Mouse (Mus musculus) hindbrain, postnatal 0 days (tissue): Measurements from ENCODE around the gene Dhx34. TPM values are rescaled to one million over a fixed set of nuclear protein-coding genes. Genes with fewer than 3 reads are reported as not detected.

Experiments used
- ATAC-seq: fragments of 200-750 bp; cut with Nextera tagmentation; 2 replicates; pipeline ENCODE4 v1.8.0; 2017; ENCODE audit warnings: mild to moderate bottlenecking, moderate TSS enrichment, moderate library complexity
- DNase-seq: peaks from one replicate; pipeline ENCODE4 v3.0.0-alpha.2; 2015; ENCODE audit warnings: low spot score
- H3K27ac ChIP-seq: fragments of 300-500 bp; sonication (generic); 2 replicates; pipeline ENCODE4 v1.5.1; 2014; ENCODE audit warnings: mild to moderate bottlenecking
- H3K27me3 ChIP-seq: fragments of 300-500 bp; sonication (generic); 2 replicates; pipeline ENCODE4 v1.6.1; 2014; ENCODE audit warnings: low read length, mixed read lengths; ENCODE audit not compliant: insufficient read depth
- H3K36me3 ChIP-seq: fragments of 300-500 bp; sonication (generic); 2 replicates; pipeline ENCODE4 v1.6.1; 2014; ENCODE audit warnings: low read length, mixed read lengths; ENCODE audit not compliant: insufficient read depth
- H3K4me1 ChIP-seq: fragments of 300-500 bp; sonication (generic); 2 replicates; pipeline ENCODE4 v1.6.1; 2014; ENCODE audit warnings: antibody characterized with exemption, low read length, mixed read lengths; ENCODE audit not compliant: insufficient read depth
- H3K4me2 ChIP-seq: fragments of 300-500 bp; sonication (generic); 2 replicates; pipeline ENCODE4 v1.6.1; 2014; ENCODE audit warnings: low read depth, mild to moderate bottlenecking, low read length, moderate library complexity, mixed read lengths
- H3K4me3 ChIP-seq: fragments of 300-500 bp; sonication (generic); 2 replicates; pipeline ENCODE4 v1.5.1; 2014; ENCODE audit warnings: low read length
- H3K9ac ChIP-seq: fragments of 300-500 bp; sonication (generic); replicated peaks from 2 replicates; pipeline ENCODE4 v1.6.1; 2014; ENCODE audit warnings: mild to moderate bottlenecking, low read length, moderate library complexity, mixed read lengths
- H3K9me3 ChIP-seq: fragments of 300-500 bp; sonication (generic); 2 replicates; pipeline ENCODE4 v1.6.1; 2016; ENCODE audit warnings: low read length, mixed read lengths
- CTCF ChIP-seq: IDR thresholded peaks from 2 replicates; pipeline ENCODE4 v1.5.1; 2016; ENCODE audit warnings: antibody characterized with exemption, control low read depth, low read depth
- WGBS: fragments of 180-500 bp; shearing (Covaris S2); extraction: QIAGEN DNeasy Blood & Tissue Kit; methylation state at CpG from one replicate; pipeline ENCODE4 v1.1.7; 2014; 5-methylcytosine and 5-hydroxymethylcytosine counted together
- polyA plus RNA-seq: library from polyadenylated mRNA; unstranded; fragments of >200 nt; fragmentation: Nextera tagmentation; extraction: Ambion mirVana; gene quantifications from 2 replicates; pipeline ENCODE4 v1.2.1, GENCODE M21; 2015
- total RNA-seq: library from RNA; depleted of rRNA; stranded (reverse); fragments of >200 nt; gene quantifications from 2 replicates; pipeline ENCODE4 v1.2.3, GENCODE M21; 2014

The Dhx34 gene
- total and polyA plus RNA-seq, 2 experiments from 2014 or later = 9.1 to 25.0 TPM

GRCm38 (mm10) chr7:16213986-16214385 is 7.9 kb downstream of the Dhx34 start:
- Histone ChIP-seq H3K4me2 (no peak overlapping the region), H3K4me1 (no peaks in the 10 kb centered on the region), H3K27ac (no peak overlapping the region), H3K36me3 (peaks cover 61% of the 10 kb centered on the region), H3K4me3 (no peak overlapping the region), H3K9me3 (no peaks in the 10 kb centered on the region), H3K9ac (no peak overlapping the region), H3K27me3 (no peaks in the 10 kb centered on the region)
- ATAC-seq = no peak
- no peak for DNase-seq
- TF ChIP-seq CTCF = no peak
- WGBS = 96% methylated on average over 9 of the region's 9 CpGs

GRCm38 (mm10) chr7:16213196-16213595 is 8.6 kb downstream of the Dhx34 start:
- DNase-seq = no peak
- H3K27me3 ChIP-seq = no peaks in the 10 kb centered on the region
- ATAC-seq = no peak
- no peaks in the 10 kb centered on the region for H3K4me1 ChIP-seq
- H3K9ac ChIP-seq = no peak overlapping the region
- 96% methylated on average over 6 of the region's 6 CpGs for WGBS
- H3K4me2 ChIP-seq = no peak overlapping the region
- no peak overlapping the region for H3K4me3 ChIP-seq
- no peak for TF ChIP-seq CTCF
- no peaks in the 10 kb centered on the region for H3K9me3 ChIP-seq
- no peak overlapping the region for H3K27ac ChIP-seq
- H3K36me3 ChIP-seq = peaks cover 56% of the 10 kb centered on the region

GRCm38 (mm10) chr7:16210862-16211365 is 10.9 kb downstream of the Dhx34 start:
- H3K36me3 ChIP-seq = peaks cover 48% of the 10 kb centered on the region
- no peak overlapping the region for H3K9ac ChIP-seq
- H3K9me3 ChIP-seq = no peaks in the 10 kb centered on the region
- 0 out of 2 replicates have a peak, but pooled peaks have one; percentile 41 for ATAC-seq
- H3K27ac ChIP-seq = no peak overlapping the region
- 72% methylated on average over 12 of the region's 12 CpGs for WGBS
- no peaks in the 10 kb centered on the region for H3K27me3 ChIP-seq
- TF ChIP-seq CTCF = peak; percentile 41
- H3K4me2 ChIP-seq = no peak overlapping the region
- H3K4me1 ChIP-seq = no peaks in the 10 kb centered on the region
- H3K4me3 ChIP-seq = no peak overlapping the region
- no peak for DNase-seq

- no peak for TF ChIP-seq CTCF
- WGBS = 90% methylated on average over 21 of the region's 21 CpGs
- Histone ChIP-seq H3K27ac (no peak overlapping the region), H3K27me3 (no peaks in the 10 kb centered on the region), H3K4me3 (no peak overlapping the region), H3K36me3 (peaks cover 39% of the 10 kb centered on the region), H3K4me1 (no peaks in the 10 kb centered on the region), H3K9me3 (no peaks in the 10 kb centered on the region), H3K4me2 (no peak overlapping the region), H3K9ac (no peak overlapping the region)
- no peak for ATAC-seq
- no peak for DNase-seq
Observed at GRCm38 (mm10) chr7:16208781-16209665, 12.8 kb downstream of the Dhx34 start.

GRCm38 (mm10) chr7:16207496-16207895 is 14.3 kb downstream of the Dhx34 start:
- WGBS = 89% methylated on average over 10 of the region's 10 CpGs
- ATAC-seq (no peak; the same call in 1 of the 2 replicates), DNase-seq (no peak)
- Histone ChIP-seq H3K9ac (no peak overlapping the region), H3K27ac (no peak overlapping the region), H3K36me3 (peaks cover 34% of the 10 kb centered on the region), H3K4me2 (no peak overlapping the region), H3K9me3 (no peaks in the 10 kb centered on the region), H3K4me3 (no peak overlapping the region), H3K4me1 (no peaks in the 10 kb centered on the region), H3K27me3 (no peaks in the 10 kb centered on the region)
- TF ChIP-seq CTCF = no peak

GRCm38 (mm10) chr7:16207076-16207475 is 14.8 kb downstream of the Dhx34 start:
- Histone ChIP-seq H3K9me3 (no peaks in the 10 kb centered on the region), H3K9ac (no peak overlapping the region), H3K4me1 (no peaks in the 10 kb centered on the region), H3K36me3 (peaks cover 37% of the 10 kb centered on the region), H3K27ac (no peak overlapping the region), H3K4me3 (no peak overlapping the region), H3K4me2 (no peak overlapping the region), H3K27me3 (no peaks in the 10 kb centered on the region)
- WGBS = 83% methylated on average over 7 of the region's 7 CpGs
- ATAC-seq (no peak), DNase-seq (no peak)
- no peak for TF ChIP-seq CTCF

GRCm38 (mm10) chr7:16204791-16205190 is 17.0 kb downstream of the Dhx34 start:
- no peak for ATAC-seq
- WGBS = 80% methylated on average over 9 of the region's 9 CpGs
- H3K36me3 ChIP-seq = peaks cover 42% of the 10 kb centered on the region

More at GRCm38 (mm10) chr7:16204791-16205190, 17.0 kb downstream of the Dhx34 start:
- no peak for DNase-seq
- H3K4me2 ChIP-seq = no peak overlapping the region
- no peak overlapping the region for H3K4me3 ChIP-seq
- no peak overlapping the region for H3K9ac ChIP-seq
- no peak for TF ChIP-seq CTCF
- no peak overlapping the region for H3K27ac ChIP-seq
- H3K4me1 ChIP-seq = no peaks in the 10 kb centered on the region
- H3K9me3 ChIP-seq = no peaks in the 10 kb centered on the region
- H3K27me3 ChIP-seq = no peaks in the 10 kb centered on the region
